Mouse (Mus musculus): ENCODE measurements around the gene Trabd. TPM values are rescaled to one million over a fixed set of nuclear protein-coding genes. Genes with fewer than 3 reads are reported as not detected.
A peak's percentile ranks its signal among the peaks of the same experiment; 100 is the strongest.

The Trabd gene
- polyA plus RNA-seq, 1 experiment from 2014 or later: 32.5 TPM

DNA sequence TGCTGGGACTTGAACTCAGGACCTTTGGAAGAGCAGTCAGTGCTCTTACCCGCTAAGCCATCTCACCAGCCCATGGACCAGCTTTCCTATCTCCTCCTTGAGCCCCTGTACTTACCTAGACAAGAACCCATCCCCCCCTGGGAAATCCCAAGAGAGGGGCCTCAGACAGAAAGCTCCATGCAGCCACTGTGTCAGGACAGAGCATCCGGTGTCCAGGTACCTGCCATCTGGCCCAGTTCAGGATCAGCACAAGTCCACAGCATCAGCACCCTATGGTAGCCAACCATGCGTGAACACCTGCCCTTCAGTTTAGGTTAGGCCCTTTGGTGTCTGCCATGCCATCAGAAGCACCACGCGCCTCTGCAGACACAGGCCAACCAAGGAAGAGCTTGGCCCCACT lies 10.0 kb upstream of the Trabd start:
- ATAC-seq: no peak
- Histone ChIP-seq H3K9ac (ENCODE audit: low read depth, low read length) (no peak overlapping the region), H3K4me2 (replicated peaks; ENCODE audit: low read depth) (no peak overlapping the region), H3K4me1 (replicated peaks; ENCODE audit: control insufficient read depth, insufficient read depth, low read length) (no peaks in the 10 kb centered on the region), H3K36me3 (ENCODE audit: control insufficient read depth, insufficient read depth) (no peaks in the 10 kb centered on the region), H3K9me3 (ENCODE audit: control insufficient read depth) (no peaks in the 10 kb centered on the region), H3K27me3 (replicated peaks; ENCODE audit: control insufficient read depth, insufficient read depth, low read length) (peaks cover 27% of the 10 kb centered on the region), H3K27ac (ENCODE audit: low read depth, low read length) (no peak overlapping the region), H3K4me3 (ENCODE audit: low read depth, low read length) (no peak overlapping the region)
- TF ChIP-seq CTCF (IDR thresholded peaks at IDR 0.05; ENCODE audit: low read depth): no peak
- WGBS: 96% methylated on average over 5 of the region's 5 CpGs

DNA sequence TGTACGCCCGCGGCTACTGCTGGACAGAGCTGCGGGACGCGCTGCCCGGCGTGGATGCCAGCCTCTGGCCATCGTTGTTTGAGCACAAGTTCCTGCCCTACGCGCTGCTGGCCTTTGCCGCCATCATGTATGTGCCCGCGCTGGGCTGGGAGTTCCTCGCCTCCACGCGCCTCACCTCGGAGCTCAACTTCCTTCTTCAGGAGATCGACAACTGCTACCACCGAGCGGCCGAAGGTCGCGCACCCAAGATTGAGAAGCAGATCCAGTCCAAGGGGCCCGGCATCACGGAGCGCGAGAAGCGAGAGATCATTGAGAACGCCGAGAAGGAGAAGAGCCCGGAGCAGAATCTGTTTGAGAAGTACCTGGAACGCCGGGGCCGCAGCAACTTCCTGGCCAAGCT lies 7.3 kb upstream of the Trabd start:
- no peak overlapping the region for H3K27ac ChIP-seq (ENCODE audit: low read depth, low read length)
- 0 out of 2 replicates have a peak, but pooled peaks have one; percentile 25 for ATAC-seq
- peak overlapping the region; percentile 63 for H3K4me2 ChIP-seq (replicated peaks; ENCODE audit: low read depth)
- peak overlapping the region; percentile 23 for H3K4me3 ChIP-seq (ENCODE audit: low read depth, low read length)
- WGBS: 17% methylated on average over 35 of the region's 35 CpGs
- no peak overlapping the region for H3K9ac ChIP-seq (ENCODE audit: low read depth, low read length)
- H3K4me1 ChIP-seq (replicated peaks; ENCODE audit: control insufficient read depth, insufficient read depth, low read length): no peaks in the 10 kb centered on the region
- H3K27me3 ChIP-seq (replicated peaks; ENCODE audit: control insufficient read depth, insufficient read depth, low read length): peaks cover 12% of the 10 kb centered on the region; the same call in 1 of the 2 replicates
- no peak for TF ChIP-seq CTCF (IDR thresholded peaks at IDR 0.05; ENCODE audit: low read depth)
- no peaks in the 10 kb centered on the region for H3K9me3 ChIP-seq (ENCODE audit: control insufficient read depth)
- no peaks in the 10 kb centered on the region for H3K36me3 ChIP-seq (ENCODE audit: control insufficient read depth, insufficient read depth)

DNA sequence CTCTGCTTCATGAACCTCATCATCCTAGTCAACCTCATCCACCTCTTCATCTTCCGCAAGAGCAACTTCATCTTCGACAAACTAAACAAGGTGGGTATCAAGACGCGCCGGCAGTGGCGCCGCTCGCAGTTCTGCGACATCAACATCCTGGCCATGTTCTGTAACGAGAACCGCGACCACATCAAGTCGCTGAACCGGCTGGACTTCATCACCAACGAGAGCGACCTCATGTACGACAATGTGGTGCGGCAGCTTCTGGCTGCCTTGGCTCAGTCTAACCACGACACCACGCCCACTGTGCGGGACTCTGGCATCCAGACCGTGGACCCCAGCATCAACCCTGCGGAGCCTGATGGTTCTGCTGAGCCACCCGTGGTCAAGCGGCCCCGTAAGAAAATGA lies 6.7 kb upstream of the Trabd start:
- 24% methylated on average over 26 of the region's 26 CpGs for WGBS
- peaks cover 12% of the 10 kb centered on the region; the same call in 1 of the 2 replicates for H3K27me3 ChIP-seq (replicated peaks; ENCODE audit: control insufficient read depth, insufficient read depth, low read length)
- ATAC-seq: no peak
- no peaks in the 10 kb centered on the region for H3K9me3 ChIP-seq (ENCODE audit: control insufficient read depth)
- no peaks in the 10 kb centered on the region for H3K36me3 ChIP-seq (ENCODE audit: control insufficient read depth, insufficient read depth)
- TF ChIP-seq CTCF (IDR thresholded peaks at IDR 0.05; ENCODE audit: low read depth): no peak
- peak overlapping the region; percentile 23 for H3K4me3 ChIP-seq (ENCODE audit: low read depth, low read length)
- H3K4me1 ChIP-seq (replicated peaks; ENCODE audit: control insufficient read depth, insufficient read depth, low read length): no peaks in the 10 kb centered on the region
- H3K4me2 ChIP-seq (replicated peaks; ENCODE audit: low read depth): peak overlapping the region; percentile 63
- H3K9ac ChIP-seq (ENCODE audit: low read depth, low read length): no peak overlapping the region
- no peak overlapping the region for H3K27ac ChIP-seq (ENCODE audit: low read depth, low read length)

DNA sequence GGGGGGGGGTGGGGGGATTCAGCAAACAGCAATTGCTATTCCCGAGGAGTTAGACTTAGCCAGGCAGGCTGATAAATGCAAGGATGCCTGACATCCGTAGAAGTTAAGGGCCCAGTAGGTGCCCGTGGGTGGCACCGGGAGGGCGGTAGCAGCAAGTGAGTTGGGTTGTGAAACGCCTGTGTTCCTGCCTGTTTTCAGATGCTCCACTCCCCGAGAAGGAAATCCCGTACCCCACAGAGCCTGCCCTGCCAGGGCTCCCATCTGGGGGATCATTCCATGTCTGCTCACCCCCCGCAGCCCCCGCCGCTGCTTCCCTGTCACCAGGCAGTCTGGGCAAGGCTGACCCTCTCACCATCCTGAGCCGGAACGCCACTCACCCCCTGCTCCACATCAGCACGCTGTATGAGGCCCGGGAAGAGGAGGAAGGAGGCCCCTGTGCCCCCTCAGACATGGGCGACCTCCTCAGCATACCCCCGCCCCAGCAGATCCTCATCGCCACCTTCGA lies 5.5 kb upstream of the Trabd start:
- Histone ChIP-seq H3K36me3 (ENCODE audit: control insufficient read depth, insufficient read depth) (no peaks in the 10 kb centered on the region), H3K27me3 (replicated peaks; ENCODE audit: control insufficient read depth, insufficient read depth, low read length) (peaks cover 12% of the 10 kb centered on the region; the same call in 1 of the 2 replicates), H3K4me3 (ENCODE audit: low read depth, low read length) (no peak overlapping the region), H3K9me3 (ENCODE audit: control insufficient read depth) (no peaks in the 10 kb centered on the region), H3K9ac (ENCODE audit: low read depth, low read length) (no peak overlapping the region), H3K4me1 (replicated peaks; ENCODE audit: control insufficient read depth, insufficient read depth, low read length) (no peaks in the 10 kb centered on the region), H3K27ac (ENCODE audit: low read depth, low read length) (no peak overlapping the region), H3K4me2 (replicated peaks; ENCODE audit: low read depth) (no peak overlapping the region)
- no peak for TF ChIP-seq CTCF (IDR thresholded peaks at IDR 0.05; ENCODE audit: low read depth)
- no peak for ATAC-seq
- WGBS: 76% methylated on average over 19 of the region's 19 CpGs

DNA sequence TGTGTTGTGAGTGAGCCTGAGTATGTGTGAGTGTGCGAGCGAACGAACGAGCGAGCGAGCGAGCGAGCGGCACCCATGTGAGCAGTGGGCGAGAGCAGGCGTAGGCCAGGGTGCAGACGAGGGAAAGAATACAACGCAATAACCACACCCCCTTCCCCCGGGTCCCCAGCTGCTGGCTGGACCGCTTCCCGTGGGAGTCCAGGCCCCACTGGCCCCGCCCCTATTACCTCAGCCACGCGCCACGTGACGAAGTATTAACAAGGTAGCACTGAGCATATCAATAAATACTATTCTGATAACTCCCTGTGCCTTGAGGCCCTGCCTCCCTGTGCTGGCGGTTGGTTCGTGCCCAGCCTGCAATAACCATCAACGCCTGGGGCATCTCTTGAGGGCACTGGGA lies 4.3 kb upstream of the Trabd start:
- WGBS: 50% methylated on average over 24 of the region's 24 CpGs
- no peaks in the 10 kb centered on the region for H3K9me3 ChIP-seq (ENCODE audit: control insufficient read depth)
- no peaks in the 10 kb centered on the region for H3K36me3 ChIP-seq (ENCODE audit: control insufficient read depth, insufficient read depth)
- H3K4me2 ChIP-seq (replicated peaks; ENCODE audit: low read depth): peak overlapping the region; percentile 24; the same call in 1 of the 2 replicates
- H3K4me3 ChIP-seq (ENCODE audit: low read depth, low read length): no peak overlapping the region
- H3K4me1 ChIP-seq (replicated peaks; ENCODE audit: control insufficient read depth, insufficient read depth, low read length): peaks cover 5% of the 10 kb centered on the region; the same call in 1 of the 2 replicates
- ATAC-seq: peak; percentile 57
- no peak overlapping the region for H3K27ac ChIP-seq (ENCODE audit: low read depth, low read length)
- peaks cover 12% of the 10 kb centered on the region; the same call in 1 of the 2 replicates for H3K27me3 ChIP-seq (replicated peaks; ENCODE audit: control insufficient read depth, insufficient read depth, low read length)
- no peak for TF ChIP-seq CTCF (IDR thresholded peaks at IDR 0.05; ENCODE audit: low read depth)
- H3K9ac ChIP-seq (ENCODE audit: low read depth, low read length): no peak overlapping the region

DNA sequence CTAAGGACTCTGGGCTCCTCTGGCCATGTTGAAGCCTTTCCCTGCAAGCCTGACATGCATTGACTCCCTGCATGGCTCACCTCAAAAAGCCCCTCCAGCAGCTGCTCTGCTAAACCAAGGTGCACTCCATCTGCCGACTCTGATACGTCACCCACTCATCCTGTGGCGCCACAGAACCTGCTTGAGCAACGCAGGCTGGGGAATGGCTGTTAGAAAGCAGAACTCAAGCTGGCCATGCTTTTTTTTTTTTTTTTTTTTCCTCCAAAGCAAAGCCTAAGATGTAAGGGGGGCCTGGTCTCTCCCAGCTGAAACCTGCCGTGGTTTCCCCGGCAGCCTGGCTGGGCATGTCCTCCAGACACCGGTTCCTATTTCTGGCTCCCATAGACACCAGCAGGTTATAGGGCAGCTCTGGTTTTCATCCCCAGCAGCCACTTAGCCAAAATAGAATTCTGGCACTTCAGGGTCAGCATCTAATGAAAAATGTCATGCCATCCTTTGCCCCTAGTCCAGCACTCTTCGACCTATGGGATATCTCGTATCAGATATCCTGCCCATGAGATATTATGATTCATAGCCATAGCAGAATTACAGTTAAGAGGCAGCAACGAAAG lies 826 bp upstream of the Trabd start:
- Histone ChIP-seq H3K4me2 (replicated peaks; ENCODE audit: low read depth) (no peak overlapping the region), H3K4me1 (replicated peaks; ENCODE audit: control insufficient read depth, insufficient read depth, low read length) (peaks cover 7% of the 10 kb centered on the region; the same call in 1 of the 2 replicates), H3K9me3 (ENCODE audit: control insufficient read depth) (no peaks in the 10 kb centered on the region), H3K36me3 (ENCODE audit: control insufficient read depth, insufficient read depth) (no peaks in the 10 kb centered on the region), H3K4me3 (ENCODE audit: low read depth, low read length) (no peak overlapping the region), H3K9ac (ENCODE audit: low read depth, low read length) (no peak overlapping the region), H3K27me3 (replicated peaks; ENCODE audit: control insufficient read depth, insufficient read depth, low read length) (no peaks in the 10 kb centered on the region), H3K27ac (ENCODE audit: low read depth, low read length) (no peak overlapping the region)
- WGBS: 78% methylated on average over 10 of the region's 10 CpGs
- ATAC-seq: no peak
- no peak for TF ChIP-seq CTCF (IDR thresholded peaks at IDR 0.05; ENCODE audit: low read depth)
